14 mouse cellular contexts compared by ENCODE assay signal in genomic region chr4:114738903-114739667, GRCm38 (mm10).
A peak's percentile ranks its signal among the peaks of the same experiment; 100 is the strongest.
DNase-seq lines count a peak whose midpoint lies in the region.
"Had no signal": no experiment of that assay in that cellular context is flagged by ENCODE, and none has a peak within 500 bp of the region (broad histone marks: within the 10 kb centered on the region; RNA-seq: fewer than 3 reads in every experiment).

No protein-coding gene starts in this region.

- peak overlapping the region; percentile 31 for H3K27ac ChIP-seq in limb, embryonic 10.5 days
- H3K27ac ChIP-seq: embryonic facial prominence, embryonic 12.5 days; gastrocnemius, adult 2 months; heart, embryonic 10.5 days had no signal

- H3K27me3 ChIP-seq in limb, embryonic 10.5 days (ENCODE audit: low read depth, poor library complexity, severe bottlenecking): peaks cover 40% of the 10 kb centered on the region

- 16% methylated on average over 16 of the region's 16 CpGs for WGBS in limb, embryonic 10.5 days

- H3K36me3 ChIP-seq in limb, embryonic 10.5 days: no peaks in the 10 kb centered on the region
- H3K36me3 ChIP-seq: embryonic facial prominence, embryonic 12.5 days; heart, embryonic 10.5 days had no signal

- H3K9me3 ChIP-seq in limb, embryonic 10.5 days (replicated peaks): no peaks in the 10 kb centered on the region
- H3K9me3 ChIP-seq: embryonic facial prominence, embryonic 12.5 days; heart, embryonic 10.5 days had no signal

- H3K4me1 ChIP-seq in limb, embryonic 10.5 days: peaks cover 26% of the 10 kb centered on the region
- H3K4me1 ChIP-seq: embryonic facial prominence, embryonic 12.5 days had no signal

- no peak overlapping the region for H3K4me3 ChIP-seq in limb, embryonic 10.5 days
- H3K4me3 ChIP-seq: embryonic facial prominence, embryonic 12.5 days; gastrocnemius, adult 2 months; heart, embryonic 10.5 days had no signal

- DNase-seq in embryo, embryonic 10 days (ENCODE audit: low spot score): peak; percentile 78
- peak; percentile 67 for DNase-seq in embryo, embryonic 11 days
- peak; percentile 27 for DNase-seq in kidney, adult 9 months
- DNase-seq in limb, embryonic 10.5 days (ENCODE audit: low spot score): peak; percentile 55
- no peak for DNase-seq in thymus, adult 18-20 months
- no peak for DNase-seq in adrenal gland, postnatal 25 days
- no peak for DNase-seq in thymus, postnatal 25 days
- DNase-seq in heart, adult 18-20 months: no peak
- DNase-seq: cerebellum, adult 2 months; gastrocnemius, adult 2 months; lung, embryonic 14.5 days; thymus, adult 2 months had no signal

Comparison
In these comparisons a context has a peak if more than half of its experiments do, and no peak if none do; other contexts are left out.
1. DNase-seq: peak in embryo, embryonic 10 days (single experiment), embryo, embryonic 11 days (single experiment), kidney, adult 9 months (single experiment) and limb, embryonic 10.5 days (single experiment); none in thymus, adult 18-20 months (0 of 2), adrenal gland, postnatal 25 days (single experiment), thymus, postnatal 25 days (single experiment) and heart, adult 18-20 months (0 of 2).